23 mouse cellular contexts compared by ENCODE assay signal in the genomic region with DNA sequence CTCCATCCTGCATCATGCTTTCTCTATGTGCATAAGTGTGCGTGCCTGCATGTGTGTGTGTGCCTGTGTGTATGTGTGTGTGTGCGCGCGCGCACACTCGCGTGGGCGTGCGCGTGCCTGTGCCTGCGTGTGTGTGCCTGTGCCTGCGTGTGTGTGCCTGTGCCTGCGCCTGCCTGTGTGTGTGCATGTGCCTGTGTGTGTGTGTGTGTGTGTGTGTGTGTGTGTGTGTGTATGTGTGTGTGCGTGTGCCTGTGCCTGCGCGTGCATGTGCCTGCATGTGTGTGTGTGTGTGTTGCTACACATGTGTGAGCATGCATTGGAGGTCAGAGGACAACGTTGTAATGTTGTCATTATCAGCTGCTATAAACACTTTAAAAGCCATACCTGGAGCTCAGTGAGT.
DNase-seq lines count a peak whose midpoint lies in the region; ATAC-seq and TF ChIP-seq lines count a peak whose summit lies in the region.
"Had no signal": no experiment of that assay in that cellular context is flagged by ENCODE, and none has a peak within 500 bp of the region (broad histone marks: within the 10 kb centered on the region; RNA-seq: fewer than 3 reads in every experiment).

No protein-coding gene starts in this region.

- no peak for TF ChIP-seq RAD21 in MEL (IDR thresholded peaks at IDR 0.05; ENCODE audit: low read depth, low read length)

- H3K9me3 ChIP-seq in forebrain, embryonic 15.5 days, result no peaks in the 10 kb centered on the region
- H3K9me3 ChIP-seq in forebrain, embryonic 10.5 days, result no peaks in the 10 kb centered on the region
- H3K9me3 ChIP-seq in megakaryocyte, embryonic 14.5 days, result peaks cover 6% of the 10 kb centered on the region; the same call in 1 of the 2 replicates
- H3K9me3 ChIP-seq in MEL (replicated peaks; ENCODE audit: insufficient read depth, low read length), result no peaks in the 10 kb centered on the region
- H3K9me3 ChIP-seq: embryonic facial prominence, embryonic 13.5 days; embryonic facial prominence, embryonic 15.5 days; G1E had no signal

- no peak overlapping the region for H3K9ac ChIP-seq in forebrain, embryonic 15.5 days (replicated peaks)
- no peak overlapping the region for H3K9ac ChIP-seq in MEL (ENCODE audit: control insufficient read depth, low read depth, low read length, poor library complexity, severe bottlenecking)
- H3K9ac ChIP-seq: embryonic facial prominence, embryonic 13.5 days; embryonic facial prominence, embryonic 15.5 days had no signal

- H3K79me2 ChIP-seq in MEL (ENCODE audit: control insufficient read depth, insufficient read depth, low read length, poor library complexity), result no peaks in the 10 kb centered on the region

- no peak overlapping the region for H3K27ac ChIP-seq in forebrain, embryonic 15.5 days (replicated peaks)
- no peak overlapping the region for H3K27ac ChIP-seq in forebrain, embryonic 10.5 days
- no peak overlapping the region for H3K27ac ChIP-seq in MEL (ENCODE audit: control insufficient read depth, low read depth, low read length)
- H3K27ac ChIP-seq: embryonic facial prominence, embryonic 13.5 days; embryonic facial prominence, embryonic 15.5 days had no signal

- H3K4me1 ChIP-seq in forebrain, embryonic 15.5 days, result peaks cover 23% of the 10 kb centered on the region
- peaks cover 11% of the 10 kb centered on the region; the same call in 1 of the 2 replicates for H3K4me1 ChIP-seq in forebrain, embryonic 10.5 days
- H3K4me1 ChIP-seq in megakaryocyte, embryonic 14.5 days, result no peaks in the 10 kb centered on the region
- no peaks in the 10 kb centered on the region for H3K4me1 ChIP-seq in MEL (ENCODE audit: control insufficient read depth in 1 of 2, insufficient read depth in 2 of 2, low read length in 2 of 2)

- no peaks in the 10 kb centered on the region for H3K27me3 ChIP-seq in forebrain, embryonic 15.5 days
- H3K27me3 ChIP-seq in forebrain, embryonic 10.5 days (ENCODE audit: poor library complexity, severe bottlenecking), result no peaks in the 10 kb centered on the region
- H3K27me3 ChIP-seq in megakaryocyte, embryonic 14.5 days (replicated peaks), result no peaks in the 10 kb centered on the region
- no peaks in the 10 kb centered on the region for H3K27me3 ChIP-seq in MEL (ENCODE audit: control insufficient read depth in 1 of 2, insufficient read depth in 2 of 2, low read length in 2 of 2)
- H3K27me3 ChIP-seq: CH12.LX; embryonic facial prominence, embryonic 13.5 days; embryonic facial prominence, embryonic 15.5 days had no signal

- no peak overlapping the region for H3K4me3 ChIP-seq in forebrain, embryonic 15.5 days
- no peak overlapping the region for H3K4me3 ChIP-seq in forebrain, embryonic 10.5 days
- peak overlapping the region; percentile 73 for H3K4me3 ChIP-seq in megakaryocyte, embryonic 14.5 days (replicated peaks)
- H3K4me3 ChIP-seq in MEL (ENCODE audit: control insufficient read depth in 1 of 2, insufficient read depth in 1 of 2, low read depth in 2 of 2, low read length in 2 of 2), result no peak overlapping the region
- H3K4me3 ChIP-seq: embryonic facial prominence, embryonic 13.5 days; embryonic facial prominence, embryonic 15.5 days; erythroblast, embryonic 14.5 days had no signal

- no peak for TF ChIP-seq EP300 in MEL (IDR thresholded peaks at IDR 0.05; ENCODE audit: low read depth in 1 of 2, low read length in 2 of 2)

- no peak for DNase-seq in forebrain, embryonic 10.5 days (ENCODE audit: extremely low spot score, low spot score)
- DNase-seq in MEL (ENCODE audit: low read depth, low spot score), result no peak
- DNase-seq: adrenal gland, adult 2 months; adrenal gland, postnatal 10 days; adrenal gland, postnatal 25 days; B cell, adult 2 months; cerebellum, adult 11 months; cerebellum, adult 18-20 months; cerebellum, adult 8-10 months; cerebellum, adult 9-11 months; cerebellum, postnatal 14 days; cerebellum, postnatal 36 days; embryo, embryonic 11 days had no signal

- H3K36me3 ChIP-seq in forebrain, embryonic 15.5 days, result no peaks in the 10 kb centered on the region
- H3K36me3 ChIP-seq in forebrain, embryonic 10.5 days (replicated peaks), result no peaks in the 10 kb centered on the region
- H3K36me3 ChIP-seq in megakaryocyte, embryonic 14.5 days (replicated peaks; ENCODE audit: low read length), result no peaks in the 10 kb centered on the region
- no peaks in the 10 kb centered on the region for H3K36me3 ChIP-seq in MEL (ENCODE audit: control insufficient read depth in 1 of 2, insufficient read depth in 2 of 2, low read length in 2 of 2)
- H3K36me3 ChIP-seq: embryonic facial prominence, embryonic 13.5 days; embryonic facial prominence, embryonic 15.5 days; G1E had no signal

- 97% methylated on average over 17 of the region's 17 CpGs for WGBS in forebrain, embryonic 15.5 days
- 98% methylated on average over 17 of the region's 17 CpGs for WGBS in forebrain, embryonic 10.5 days

- TF ChIP-seq POLR2A in MEL (IDR thresholded peaks at IDR 0.05; ENCODE audit: control insufficient read depth in 1 of 2, insufficient read depth in 1 of 2, low read depth in 1 of 2, low read length in 2 of 2, poor library complexity in 1 of 2), result no peak

- 0 out of 2 replicates have a peak, but pooled peaks have one; percentile 27 for ATAC-seq in forebrain, embryonic 15.5 days (replicated peaks)
- ATAC-seq in megakaryocyte, adult 5-6 weeks (ENCODE audit: poor library complexity, severe bottlenecking), result no peak
- ATAC-seq: CD4-positive, CD25-positive, alpha-beta regulatory T cell, adult 4 months; forebrain, embryonic 14.5 days had no signal

- TF ChIP-seq CTCF in MEL (IDR thresholded peaks at IDR 0.05 in 2 of 3, conservative IDR thresholded peaks at IDR 0.05 in 1 of 3; ENCODE audit: control insufficient read depth in 1 of 3, insufficient read depth in 1 of 3, low read depth in 2 of 3, low read length in 3 of 3, poor library complexity in 1 of 3, severe bottlenecking in 1 of 3), result no peak

- H3K4me2 ChIP-seq in forebrain, embryonic 15.5 days (replicated peaks), result no peak overlapping the region
- H3K4me2 ChIP-seq: embryonic facial prominence, embryonic 13.5 days; embryonic facial prominence, embryonic 15.5 days had no signal

TF ChIP-seq in MEL, 35 proteins besides CTCF, POLR2A, EP300 and RAD21:
- no peak for TF ChIP-seq MXI1 (IDR thresholded peaks at IDR 0.05; ENCODE audit: low read depth, low read length)
- peak; percentile 61; the same call in 1 of the 2 replicates for TF ChIP-seq POLR2AphosphoS5 (IDR thresholded peaks at IDR 0.05; ENCODE audit: borderline replicate concordance, low read depth, low read length)
TF ChIP-seq in MEL: peak in this region for 1.
